Mouse (Mus musculus): ENCODE data around the gene Speg. TPM values are rescaled to one million over a fixed set of nuclear protein-coding genes. Genes with fewer than 3 reads are reported as not detected.
A peak's percentile ranks its signal among the peaks of the same experiment; 100 is the strongest.

Speg gene
- total RNA-seq, 2 experiments from 2014 or later = 9.8 to 10.8 TPM

DNA sequence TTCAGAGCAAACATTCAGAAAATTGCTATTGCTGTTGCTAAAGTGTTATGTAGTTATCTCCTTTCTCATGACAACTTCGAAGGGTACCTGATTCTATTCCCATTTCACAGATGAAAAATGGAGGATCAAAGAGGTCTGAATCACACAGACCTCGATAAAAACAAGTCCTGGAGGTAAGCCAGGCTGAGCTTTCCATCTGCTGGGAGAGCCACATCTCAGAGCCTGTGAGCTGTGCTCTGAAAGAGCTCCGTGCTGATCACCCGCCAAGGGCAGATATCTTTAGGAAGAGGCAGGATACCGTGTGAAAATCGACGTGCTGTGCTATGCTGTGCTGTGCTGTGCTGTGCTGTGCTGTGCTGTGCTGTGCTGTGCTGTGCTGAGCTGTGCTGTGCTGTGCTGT, 85.2 kb downstream of the Speg start:
- DNase-seq = no peak

DNA sequence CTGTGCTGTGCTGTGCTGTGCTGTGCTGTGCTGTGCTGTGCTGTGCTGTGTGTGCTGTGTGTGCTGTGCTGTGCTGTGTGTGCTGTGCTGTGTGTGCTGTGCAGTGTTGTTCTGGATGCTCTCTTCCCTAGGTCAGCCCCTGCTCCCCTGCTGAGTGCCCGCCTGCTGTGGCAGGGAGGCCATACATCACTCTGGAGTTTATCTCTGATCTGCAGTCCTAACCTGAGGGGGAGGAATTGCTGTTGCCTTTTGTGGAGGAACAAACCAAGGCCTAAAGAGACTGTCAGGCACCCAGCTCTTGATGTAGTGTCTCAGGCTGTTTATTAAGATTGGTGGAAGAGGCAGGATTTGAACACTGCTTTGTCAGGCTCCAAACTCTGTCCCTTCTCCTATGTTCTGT, 87.5 kb downstream of the Speg start:
- DNase-seq = no peak

DNA sequence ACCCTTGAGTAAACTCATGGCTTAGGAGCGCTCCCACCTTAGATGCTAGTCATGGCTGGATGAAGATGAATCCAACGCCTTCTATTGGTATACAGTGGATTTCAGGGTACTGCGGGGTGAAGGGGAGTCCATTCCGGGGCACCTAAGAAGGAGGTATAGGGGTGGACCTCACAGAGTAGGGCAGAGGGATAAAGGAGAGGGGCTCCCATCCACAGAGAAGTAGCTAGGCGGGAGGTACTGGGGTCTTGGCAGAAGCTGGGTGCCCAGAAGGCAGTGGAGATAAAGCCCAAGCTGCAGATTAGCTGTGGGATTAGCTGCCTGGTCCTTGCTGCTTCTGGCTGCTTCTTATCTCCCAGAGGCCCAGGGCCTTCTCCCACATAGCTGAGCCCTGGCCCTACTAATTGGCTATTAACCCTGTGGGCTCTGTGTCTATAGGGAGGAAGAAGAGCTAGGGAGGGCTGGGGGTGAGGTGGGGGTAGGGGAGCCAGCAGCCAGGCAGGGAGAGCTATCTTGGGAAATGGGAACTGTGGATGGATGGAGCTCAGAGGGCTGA, 88.6 kb downstream of the Speg start:
- no peak for DNase-seq

DNA sequence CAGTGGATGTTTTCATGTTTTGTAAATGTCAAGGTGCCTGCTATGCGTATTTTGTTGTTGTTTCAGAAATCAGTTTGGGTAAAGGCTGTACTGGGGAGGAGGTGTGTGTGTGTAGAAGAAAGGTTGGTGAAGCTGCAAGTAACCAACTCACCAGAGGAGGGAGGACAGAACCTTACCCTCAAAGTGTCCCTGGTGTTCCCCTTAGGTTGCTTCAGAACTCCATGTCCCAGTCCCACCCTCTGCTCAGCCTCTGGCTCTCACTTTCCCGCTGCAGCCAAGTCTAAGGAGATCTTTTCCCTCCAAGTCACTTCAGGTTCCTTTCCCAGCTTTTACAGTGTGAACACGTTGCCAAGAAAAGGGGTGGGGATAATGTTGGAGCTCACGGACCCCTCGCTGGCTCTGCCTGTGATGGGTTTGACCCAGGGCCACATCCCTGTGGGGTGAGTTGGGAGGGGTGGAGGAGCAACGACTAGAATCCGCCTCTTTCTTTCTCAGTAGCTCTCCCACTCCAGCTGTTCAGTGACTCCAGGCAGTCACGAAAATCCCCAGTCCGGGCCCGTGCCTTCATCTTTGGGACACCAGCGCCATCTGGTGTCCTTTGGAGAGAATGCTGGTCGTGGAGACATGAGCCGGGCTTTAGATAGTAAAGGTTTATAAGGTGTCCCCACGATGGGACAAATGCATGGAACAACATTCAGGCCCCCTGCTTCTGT, 92.3 kb downstream of the Speg start:
- DNase-seq = peak; percentile 82 to 83

DNA sequence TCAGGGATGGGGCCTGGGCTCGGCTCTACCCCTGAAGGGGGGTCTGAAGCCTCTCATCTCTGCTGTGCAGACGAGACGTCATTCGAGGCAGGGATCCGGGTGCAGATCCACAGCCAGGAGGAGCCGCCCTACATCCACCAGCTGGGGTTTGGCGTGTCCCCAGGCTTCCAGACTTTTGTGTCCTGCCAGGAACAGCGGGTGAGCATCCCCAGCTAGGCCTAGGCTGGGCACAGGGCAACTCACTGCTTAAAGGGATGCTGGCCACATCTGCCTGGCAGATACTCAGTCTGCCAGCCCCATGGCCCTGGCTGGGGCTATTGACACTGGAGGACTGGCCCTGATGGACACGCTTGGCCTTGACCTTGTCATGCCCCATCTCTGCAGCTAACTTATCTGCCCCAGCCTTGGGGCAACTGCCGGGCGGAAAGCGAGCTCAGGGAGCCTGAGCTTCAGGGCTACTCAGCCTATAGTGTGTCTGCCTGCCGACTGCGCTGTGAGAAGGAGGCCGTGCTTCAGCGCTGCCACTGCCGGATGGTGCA, 94.3 kb downstream of the Speg start:
- DNase-seq = peak; percentile 49 to 73

DNA sequence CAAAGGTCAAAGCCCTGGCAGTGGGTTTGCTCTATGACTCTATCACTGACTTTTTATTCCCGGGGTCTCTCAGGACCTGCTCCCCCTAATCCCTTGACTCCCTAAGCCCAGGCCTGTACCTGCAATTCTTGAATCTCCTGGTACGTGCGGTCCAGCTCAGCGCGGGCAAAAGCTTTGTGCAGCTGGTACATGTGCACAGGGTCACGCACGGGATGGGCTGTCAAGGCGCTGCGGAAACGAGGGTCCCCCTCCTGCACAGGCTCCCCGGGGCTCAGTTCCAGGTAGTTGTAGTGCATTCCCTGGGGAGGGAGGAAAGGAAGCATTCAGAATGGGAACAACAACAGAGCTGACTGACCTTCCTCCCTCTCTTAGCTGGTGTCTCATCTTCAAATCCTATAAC, 101.3 kb downstream of the Speg start:
- DNase-seq = no peak

DNA sequence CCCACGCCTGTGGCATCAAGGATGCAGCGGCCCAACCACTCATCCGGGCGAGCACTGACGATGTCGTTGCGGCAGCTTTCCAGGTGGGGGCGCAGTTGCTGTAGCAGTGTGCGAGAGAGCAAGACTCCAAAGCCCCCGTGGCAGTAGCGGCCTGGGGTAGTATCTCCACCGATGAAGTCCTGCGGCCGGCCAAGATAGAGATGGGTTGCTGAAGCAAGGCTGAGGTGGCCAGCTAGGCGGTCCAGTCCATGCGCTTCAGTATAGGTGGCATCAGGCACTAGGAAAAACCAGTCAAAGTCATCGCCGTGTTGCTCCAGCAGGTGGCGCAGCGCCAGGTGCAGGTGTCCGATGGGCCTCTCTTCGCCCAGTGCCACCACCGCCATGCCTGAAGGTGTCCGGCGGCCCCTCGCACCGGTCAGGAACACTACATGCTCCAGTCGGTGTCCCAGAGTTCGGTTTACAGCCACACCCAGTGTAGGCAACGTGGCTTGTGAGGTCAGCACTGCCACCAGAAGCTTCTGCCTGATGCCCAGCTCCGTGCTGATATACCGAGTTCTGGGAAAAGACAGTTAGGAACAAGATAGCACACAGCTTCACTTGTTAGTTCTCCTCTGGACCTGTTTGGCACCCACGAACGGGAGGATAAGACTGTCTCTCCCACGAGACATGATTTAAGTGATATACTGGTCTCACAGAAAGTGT, 102.3 kb downstream of the Speg start:
- DNase-seq = peak; percentile 89 to 92

DNA sequence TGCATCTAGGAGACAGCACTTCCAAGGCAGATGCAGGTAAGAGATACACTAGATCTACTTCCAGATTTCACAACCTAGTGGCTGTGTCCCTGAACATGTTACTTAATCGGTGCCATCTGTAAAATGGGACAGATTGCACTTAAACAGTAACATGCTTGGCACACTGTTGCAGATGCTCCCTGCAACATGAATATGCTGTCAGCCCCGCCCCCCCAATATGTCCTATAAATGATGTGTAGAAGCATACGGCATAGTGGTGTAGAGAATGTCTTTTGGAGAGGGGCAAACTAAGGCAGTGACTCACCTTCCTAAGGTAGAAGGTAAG, 102.8 kb downstream of the Speg start:
- DNase-seq = no peak

DNA sequence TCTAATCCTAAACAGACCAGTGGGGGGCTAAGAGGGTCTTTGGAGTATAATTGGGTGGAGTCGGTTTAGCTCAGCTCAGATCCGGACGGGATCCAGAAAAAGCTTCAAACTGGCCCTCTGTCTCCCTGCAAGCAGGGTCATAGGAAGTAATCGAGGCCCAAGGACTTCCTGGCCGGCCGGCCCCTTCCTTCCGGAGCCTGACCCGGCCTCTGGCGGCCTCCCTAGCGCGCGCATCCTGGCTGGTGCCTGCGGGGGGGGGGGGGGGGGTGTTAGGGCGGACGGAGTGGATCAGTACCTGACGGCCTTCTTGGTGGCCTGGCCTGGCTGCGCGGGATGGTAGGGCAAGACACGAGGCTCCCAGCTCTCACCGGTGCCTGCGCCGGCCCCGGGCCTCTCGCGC, 103.4 kb downstream of the Speg start:
- peak; percentile 75 to 76 for DNase-seq

DNA sequence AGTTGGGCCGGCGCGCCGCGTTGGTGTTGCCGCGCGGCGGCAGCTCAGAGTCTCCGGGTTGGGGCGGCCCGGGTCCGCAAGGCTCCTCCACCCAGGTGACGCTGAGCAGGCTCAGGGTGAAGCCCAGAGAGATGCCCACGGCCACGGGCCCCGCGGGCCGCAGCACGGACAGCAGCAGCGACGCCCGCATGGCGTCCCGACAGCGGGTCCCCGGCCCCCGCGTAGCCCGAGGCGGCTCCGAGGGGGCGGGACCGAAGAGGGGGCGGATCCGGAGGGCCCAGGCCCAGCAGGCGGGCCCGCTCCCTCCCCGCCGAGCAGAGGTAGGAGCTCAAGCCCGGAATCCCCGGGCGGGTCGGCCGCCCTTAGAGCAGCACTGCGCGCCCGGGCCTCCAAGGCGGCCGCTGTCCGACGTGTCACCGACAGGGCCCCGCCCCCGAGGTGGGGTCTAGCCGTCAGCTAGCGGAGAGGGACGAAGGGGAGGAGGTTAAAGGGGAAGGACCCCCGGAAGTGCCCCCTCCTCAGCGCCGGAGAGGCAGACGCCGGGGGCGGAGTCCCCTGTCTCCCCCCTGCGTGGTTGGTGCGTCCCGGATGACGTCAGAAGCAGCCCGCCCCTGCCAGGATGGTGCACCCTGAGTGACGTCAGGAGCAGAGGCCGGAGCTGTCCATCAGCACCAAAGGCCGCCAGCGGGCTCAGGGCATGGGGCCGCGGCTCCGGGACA, 104.0 kb downstream of the Speg start, which contains the start of the genes Chpf and Tmem198:
TSS of gene Chpf (minus strand) at position 392 of the 719 bp plus-strand sequence.
TSS of gene Tmem198 (plus strand) at position 617 of the 719 bp plus-strand sequence.
- peak; percentile 98 to 99 for DNase-seq

DNA sequence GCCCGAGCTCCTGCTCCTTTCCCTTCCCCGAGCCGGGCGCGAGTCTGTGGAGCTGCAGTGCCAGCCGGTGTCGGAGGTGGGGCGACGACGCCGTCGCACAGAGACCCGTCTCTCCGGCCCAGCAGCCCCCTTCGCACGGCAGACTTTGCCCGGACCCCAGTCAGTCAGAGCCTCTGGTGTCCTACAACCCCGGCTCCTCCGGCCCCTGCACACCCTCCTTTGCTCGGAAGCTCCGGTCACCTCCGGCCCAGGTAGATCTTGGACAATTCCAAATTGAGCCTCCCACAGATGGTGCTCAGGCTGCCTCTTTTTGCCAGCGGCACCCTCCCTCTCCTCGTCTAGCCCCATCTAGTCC, 104.5 kb downstream of the Speg start:
- no peak for DNase-seq

DNA sequence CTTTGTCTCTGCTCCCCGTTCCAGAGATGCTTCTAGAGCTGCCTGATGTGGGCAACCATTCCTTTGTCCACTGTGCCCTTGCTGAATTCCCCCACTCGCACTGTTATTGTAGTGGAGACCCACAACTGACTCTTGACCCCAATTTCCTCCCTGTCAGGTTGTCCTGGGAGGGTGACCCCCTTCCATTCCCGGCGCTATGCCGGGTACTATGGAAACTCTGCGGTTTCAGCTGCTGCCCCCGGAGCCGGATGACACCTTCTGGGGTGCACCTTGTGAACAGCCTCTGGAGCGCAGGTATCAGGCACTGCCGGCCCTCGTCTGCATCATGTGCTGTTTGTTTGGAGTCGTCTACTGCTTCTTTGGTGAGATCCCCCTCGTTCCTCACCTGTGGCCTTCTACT, 104.9 kb downstream of the Speg start:
- no peak for DNase-seq

DNA sequence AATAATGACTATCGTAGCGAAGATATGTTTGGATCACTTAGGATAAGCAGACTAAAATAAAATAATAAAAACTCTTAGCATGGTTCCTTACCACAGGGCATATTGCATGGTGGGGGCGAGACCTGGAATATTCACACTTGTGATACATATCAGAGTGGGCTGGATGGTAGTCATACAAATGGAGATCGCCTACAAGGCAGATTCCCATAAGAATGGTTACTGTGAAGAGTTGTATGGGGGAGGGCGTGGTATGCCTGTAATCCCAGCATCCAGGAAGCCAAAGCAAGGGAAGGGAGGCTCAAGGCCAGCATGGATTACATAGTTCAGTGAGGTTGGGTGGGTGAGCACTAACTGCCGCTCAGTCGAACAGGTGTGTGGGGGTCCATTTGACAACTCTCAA, 105.6 kb downstream of the Speg start:
- no peak for DNase-seq

Other genes starting within 250 kb of the Speg start
- gene Slc23a3, start 241.4 kb upstream of the Speg start, total RNA-seq (2021) = under 1 TPM; 0.16 to 0.46 TPM
- gene Cnppd1, start 232.6 kb upstream of the Speg start, total RNA-seq (2021) = 10 to 100 TPM; 38.0 TPM
- gene Retreg2, start 232.5 kb upstream of the Speg start, total RNA-seq (2021) = 10 to 100 TPM; 81.4 to 95.7 TPM
- gene Zfand2b, start 206.7 kb upstream of the Speg start, total RNA-seq (2021) = 10 to 100 TPM; 30.2 to 35.1 TPM
- 10 to 100 TPM; 24.9 to 33.9 TPM for gene Abcb6, start 194.9 kb upstream of the Speg start, total RNA-seq (2021)
- 10 to 100 TPM; 13.7 to 16.8 TPM for gene Ankzf1, start 183.1 kb upstream of the Speg start, total RNA-seq (2021)
- 10 to 100 TPM; 38.0 to 43.7 TPM for gene Atg9a, start 183.1 kb upstream of the Speg start, total RNA-seq (2021)
- 10 to 100 TPM; 20.2 to 22.2 TPM for gene Glb1l, start 164.5 kb upstream of the Speg start, total RNA-seq (2021)
- 100 to 1,000 TPM in 1 of 2 experiments, 10 to 100 TPM in 1; 94.9 to 125 TPM for gene Stk16, start 164.5 kb upstream of the Speg start, total RNA-seq (2021)
- 10 to 100 TPM; 26.0 to 70.0 TPM for gene Tuba4a, start 155.4 kb upstream of the Speg start, total RNA-seq (2021)
- gene A630095N17Rik, start 143.2 kb upstream of the Speg start, total RNA-seq (2021) = not detected
- gene Dnajb2, start 138.9 kb upstream of the Speg start, total RNA-seq (2021) = 100 to 1,000 TPM in 1 of 2 experiments, 10 to 100 TPM in 1; 67.9 to 138 TPM
- 10 to 100 TPM; 38.2 to 54.2 TPM for gene Ptprn, start 110.8 kb upstream of the Speg start, total RNA-seq (2021)
- gene Resp18, start 96.9 kb upstream of the Speg start, total RNA-seq (2021) = 100 to 1,000 TPM in 1 of 2 experiments, 10 to 100 TPM in 1; 90.7 to 118 TPM
- 100 to 1,000 TPM in 1 of 2 experiments, 10 to 100 TPM in 1; 88.1 to 112 TPM for gene Dnpep, start 57.3 kb upstream of the Speg start, total RNA-seq (2021)
- 10 to 100 TPM; 18.6 to 19.5 TPM for gene Des, start 15.0 kb upstream of the Speg start, total RNA-seq (2021)
- gene Gmppa, start 60.6 kb downstream of the Speg start, total RNA-seq (2021) = 10 to 100 TPM; 58.7 to 72.1 TPM
- 1 to 10 TPM; 3.1 to 4.8 TPM for gene Asic4, start 75.1 kb downstream of the Speg start, total RNA-seq (2021)
- 10 to 100 TPM; 55.3 to 63.1 TPM for gene Chpf, start 104.0 kb downstream of the Speg start, total RNA-seq (2021)
- gene Tmem198, start 104.2 kb downstream of the Speg start, total RNA-seq (2021) = 1 to 10 TPM; 2.6 to 4.1 TPM
- gene Obsl1, start 131.2 kb downstream of the Speg start, total RNA-seq (2021) = 10 to 100 TPM; 59.8 to 67.4 TPM
- 10 to 100 TPM; 21.8 to 34.7 TPM for gene Inha, start 131.8 kb downstream of the Speg start, total RNA-seq (2021)
- gene Stk11ip, start 146.2 kb downstream of the Speg start, total RNA-seq (2021) = 10 to 100 TPM; 16.6 to 20.6 TPM
- gene Slc4a3, start 171.0 kb downstream of the Speg start, total RNA-seq (2021) = 100 to 1,000 TPM in 1 of 2 experiments, 10 to 100 TPM in 1; 99.2 to 120 TPM

All from adrenal gland, postnatal 36 days (tissue).